Mouse (Mus musculus) gastrocnemius, postnatal 4 days (tissue): Measurements from ENCODE around the gene Pkib. TPM values are rescaled to one million over a fixed set of nuclear protein-coding genes. Genes with fewer than 3 reads are reported as not detected.

ENCODE experiments used
- DNase-seq, 2 experiments: peaks; one replicate each; pipeline ENCODE4 v3.0.0; 2021 to 2022; ENCODE audit warnings: low spot score in 2 of 2, mixed read lengths in 2 of 2
- total RNA-seq, 2 experiments: library from RNA; stranded (reverse); gene quantifications; 2 replicates each; pipeline ENCODE4 v1.2.3; 2021

Pkib gene
- total RNA-seq, 2 experiments from 2014 or later = 0.88 TPM; not detected in 1

DNA sequence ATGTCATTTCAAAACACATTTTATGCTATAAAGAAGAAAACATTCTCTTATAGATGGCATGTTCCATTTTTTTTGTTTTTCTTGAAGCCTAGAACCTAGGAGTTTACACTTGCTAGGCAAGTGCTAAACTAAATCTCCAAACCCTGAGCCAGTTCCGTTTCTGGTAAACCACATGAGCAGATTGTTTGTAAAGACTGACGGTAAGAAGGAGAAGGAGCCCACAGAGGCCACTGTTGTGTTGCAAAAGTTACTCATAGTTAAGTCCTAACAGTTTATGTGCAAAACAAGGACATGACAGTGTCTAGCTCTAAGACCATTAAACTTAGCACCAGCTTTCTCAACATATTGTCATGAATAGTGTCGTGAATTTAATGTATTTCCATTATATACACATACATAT lies 99.9 kb downstream of the Pkib start:
- DNase-seq = no peak

DNA sequence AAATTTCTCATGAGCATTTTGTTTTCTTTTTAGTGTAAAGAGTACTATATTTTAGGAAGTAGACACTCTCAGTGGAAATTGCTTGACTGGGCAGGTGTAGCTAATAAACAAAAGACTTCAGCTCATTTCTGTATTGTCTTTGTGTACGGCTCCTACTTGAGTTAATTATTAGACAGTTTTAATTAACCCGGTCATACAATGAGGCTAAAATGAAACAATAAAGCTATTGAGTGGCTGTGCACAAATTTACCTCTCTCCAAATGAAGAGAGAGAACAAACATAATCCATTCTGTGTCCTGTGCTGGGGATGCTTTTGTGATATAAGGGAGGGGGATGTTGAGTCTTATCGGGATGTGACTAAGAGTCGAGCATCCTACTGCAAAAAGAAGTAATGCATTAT lies 109.0 kb downstream of the Pkib start:
- DNase-seq = no peak

- DNase-seq = no peak
Observed at GRCm38 (mm10) chr10:57741351-57741750, 109.6 kb downstream of the Pkib start.

DNA sequence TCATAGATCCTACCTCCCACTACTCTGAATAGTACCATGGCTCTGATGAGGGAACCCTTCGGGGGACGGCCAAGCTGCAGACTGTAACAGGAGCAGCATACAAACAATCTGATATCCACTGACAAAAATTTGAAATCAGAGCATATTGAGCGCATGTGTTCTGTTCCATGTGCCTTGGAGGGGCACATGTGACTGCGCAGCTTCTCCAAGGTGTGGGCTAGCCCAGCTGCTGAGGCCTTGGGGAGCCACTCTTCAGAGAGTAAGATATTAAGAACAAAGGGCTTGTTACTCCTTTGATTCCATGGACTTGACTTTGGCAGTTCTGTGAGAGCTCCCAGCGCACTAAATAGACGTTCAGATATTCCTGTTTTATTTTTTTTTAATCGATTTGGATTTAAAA lies 111.3 kb downstream of the Pkib start:
- DNase-seq = no peak

DNA sequence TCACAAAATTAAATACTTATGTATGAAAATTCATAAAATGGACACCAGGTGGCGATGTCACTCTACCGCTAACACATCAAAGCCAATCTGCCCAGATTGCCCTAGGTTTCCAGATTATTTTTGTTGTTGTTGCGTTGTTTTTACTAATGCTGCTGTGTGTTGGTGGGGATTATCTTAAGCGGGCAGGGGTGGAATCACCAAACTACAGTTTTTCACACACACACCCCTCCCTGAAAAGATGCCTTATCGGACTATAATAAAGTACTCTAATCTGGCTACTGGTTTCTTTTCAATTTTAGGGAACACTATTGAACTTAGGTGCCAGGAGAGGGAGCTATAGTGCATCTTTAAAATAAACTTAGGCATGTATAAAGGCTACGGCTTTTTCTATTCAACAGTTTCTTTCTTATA lies 111.8 kb downstream of the Pkib start:
- no peak for DNase-seq

- DNase-seq = no peak
Observed at GRCm38 (mm10) chr10:57744128-57744765, 112.5 kb downstream of the Pkib start.

- no peak for DNase-seq
Observed at GRCm38 (mm10) chr10:57745452-57745851, 113.7 kb downstream of the Pkib start.

- DNase-seq = no peak
Observed at GRCm38 (mm10) chr10:57747127-57747526, 115.3 kb downstream of the Pkib start.

DNA sequence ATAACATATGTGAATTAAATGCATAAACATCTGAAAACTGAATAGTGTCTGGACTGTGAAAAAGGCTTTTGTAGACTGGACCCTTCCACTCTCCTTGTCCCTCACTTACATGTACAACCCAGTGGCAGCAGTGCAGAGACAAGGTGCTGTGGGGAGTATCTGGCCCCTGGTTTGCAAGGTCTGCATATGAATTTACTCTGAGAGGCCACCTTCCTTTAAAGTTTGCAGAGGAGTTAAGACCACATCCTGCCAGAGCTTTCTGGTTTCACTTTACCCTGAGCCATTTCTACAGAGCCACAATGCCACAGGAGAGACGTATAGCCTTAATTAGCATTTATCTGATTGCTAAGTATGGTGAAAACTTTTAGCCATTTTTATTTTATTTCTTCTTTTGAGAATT lies 121.6 kb downstream of the Pkib start:
- DNase-seq = no peak

DNA sequence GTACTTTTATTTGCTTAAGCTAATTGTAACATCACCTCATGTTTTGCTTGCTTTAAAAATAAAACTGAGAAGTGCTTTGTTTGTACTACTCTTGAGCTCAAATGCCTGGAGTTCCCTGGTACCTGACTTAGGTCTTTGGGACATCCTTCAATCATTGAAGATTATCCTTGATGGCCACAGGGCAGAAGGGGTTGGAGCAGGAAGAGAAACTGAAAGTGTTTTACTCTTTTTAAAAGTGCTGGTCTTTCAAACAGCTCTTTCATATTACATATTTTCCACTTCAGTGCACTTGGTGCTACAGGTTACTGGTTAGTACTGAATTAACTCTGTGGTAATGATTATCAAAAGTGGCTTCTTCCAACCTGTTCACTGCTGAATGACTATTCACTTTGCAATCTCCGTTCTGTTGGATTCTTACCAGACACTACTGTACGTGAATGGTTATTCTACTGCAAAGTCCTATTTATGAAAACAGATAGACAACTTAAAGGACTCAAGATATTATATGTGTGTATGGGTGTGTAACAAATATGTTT lies 123.5 kb downstream of the Pkib start:
- no peak for DNase-seq

DNA sequence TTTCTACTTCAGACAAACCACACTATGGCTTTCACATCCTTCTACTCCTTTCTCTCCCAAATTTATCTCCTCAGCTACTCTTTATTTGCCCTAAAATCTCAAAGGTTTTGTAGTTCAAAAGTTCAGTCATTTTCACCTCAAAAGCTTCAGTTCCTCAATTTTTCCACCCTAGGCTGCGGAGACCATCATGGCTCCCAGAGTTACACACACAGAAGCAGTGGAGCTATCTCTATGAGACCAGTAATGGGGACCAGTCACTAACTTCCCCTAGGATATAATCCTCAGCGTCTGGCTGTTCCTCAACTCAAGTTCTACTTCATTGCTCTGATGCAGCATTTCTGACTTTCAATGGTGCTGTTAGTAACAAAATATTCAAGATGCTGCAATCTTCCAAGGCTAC lies 127.2 kb downstream of the Pkib start:
- no peak for DNase-seq

DNA sequence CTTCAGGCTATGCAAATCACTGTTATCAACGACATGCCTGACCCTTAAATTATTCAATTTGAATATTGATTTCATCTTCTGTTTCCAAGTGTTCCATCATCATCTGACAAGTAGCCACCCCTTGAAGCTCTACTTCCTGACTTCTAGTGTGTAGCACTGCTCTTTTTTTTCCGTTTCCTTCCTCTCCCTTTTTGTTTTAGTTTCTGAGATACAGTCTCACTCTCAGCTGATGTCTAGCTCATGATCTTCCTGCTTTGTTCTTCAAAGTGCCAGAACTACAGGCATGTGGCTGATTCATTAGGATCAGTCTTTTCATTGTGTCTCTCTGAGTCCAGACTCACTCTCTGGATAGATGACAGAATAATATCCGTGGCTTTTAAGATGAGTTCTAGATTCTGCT lies 128.9 kb downstream of the Pkib start:
- DNase-seq = no peak

- DNase-seq = no peak
Observed at GRCm38 (mm10) chr10:57763044-57763443, 131.3 kb downstream of the Pkib start.

- no peak for DNase-seq
Observed at GRCm38 (mm10) chr10:57783289-57784130, 151.7 kb downstream of the Pkib start.

GRCm38 (mm10) chr10:57784131-57784875 lies 152.5 kb downstream of the Pkib start:
- peak; percentile 29 to 47 for DNase-seq

DNA sequence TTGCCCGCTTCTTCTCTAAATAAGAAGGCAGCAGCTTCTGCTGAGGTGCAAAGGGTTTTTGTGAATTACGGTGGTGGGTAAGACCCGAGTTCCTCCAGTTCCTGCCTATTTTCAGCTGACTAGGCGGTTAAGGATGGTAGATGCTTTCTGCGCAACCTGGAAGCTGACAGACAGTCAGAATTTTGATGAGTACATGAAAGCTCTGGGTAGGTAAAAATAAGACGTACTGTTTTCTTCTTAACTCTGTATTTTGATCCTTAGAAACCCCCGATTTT lies 153.0 kb downstream of the Pkib start, which contains the start of gene Fabp7:
Fabp7 (plus strand) TSS at position 6 of the 275 bp plus-strand sequence.
- DNase-seq = no peak

GRCm38 (mm10) chr10:57785552-57785951 lies 153.8 kb downstream of the Pkib start:
- no peak for DNase-seq

Other genes starting within 250 kb of the Pkib start
- 10 to 100 TPM; 38.0 to 50.0 TPM for gene Hsf2, start 145.6 kb upstream of the Pkib start, total RNA-seq
- 100 to 1,000 TPM; 168 to 169 TPM for gene Serinc1, start 99.5 kb upstream of the Pkib start, total RNA-seq
- 1 to 10 TPM; 2.9 to 3.4 TPM for gene Fabp7, start 152.9 kb downstream of the Pkib start, total RNA-seq
- gene Smpdl3a, start 162.4 kb downstream of the Pkib start, total RNA-seq = 10 to 100 TPM; 11.3 to 12.5 TPM